Mouse (Mus musculus) stomach, embryonic 16.5 days (tissue): ENCODE data around the gene Nadk2. TPM values are rescaled to one million over a fixed set of nuclear protein-coding genes. Genes with fewer than 3 reads are reported as not detected.

ENCODE experiments used
- ATAC-seq: fragments of 200-750 bp; cut with Nextera tagmentation; 2 replicates; pipeline ENCODE4 v1.8.0; 2017; ENCODE audit warnings: moderate number of reproducible peaks, moderate TSS enrichment; ENCODE audit not compliant: insufficient read depth, low FRiP score
- H3K27ac ChIP-seq: fragments of 300-500 bp; sonication (generic); 2 replicates; pipeline ENCODE4 v1.5.1; 2014; ENCODE audit warnings: low read length
- H3K27me3 ChIP-seq: fragments of 300-500 bp; sonication (generic); 2 replicates; pipeline ENCODE4 v1.6.1; 2014; ENCODE audit warnings: low read length, control low read depth, mixed read lengths; ENCODE audit not compliant: control insufficient read depth, insufficient read depth
- H3K36me3 ChIP-seq: fragments of 300-500 bp; sonication (generic); 2 replicates; pipeline ENCODE4 v1.6.1; 2014; ENCODE audit warnings: low read length; ENCODE audit not compliant: control insufficient read depth, insufficient read depth
- H3K4me1 ChIP-seq: fragments of 300-500 bp; sonication (generic); 2 replicates; pipeline ENCODE4 v1.6.1; 2014; ENCODE audit warnings: low read length, control low read depth, mixed read lengths; ENCODE audit not compliant: control insufficient read depth, insufficient read depth
- H3K4me2 ChIP-seq: fragments of 300-500 bp; sonication (generic); 2 replicates; pipeline ENCODE4 v1.6.1; 2014; ENCODE audit warnings: low read depth, low read length, mixed read lengths
- H3K4me3 ChIP-seq: fragments of 300-500 bp; sonication (generic); replicated peaks from 2 replicates; pipeline ENCODE4 v1.5.1; 2014; ENCODE audit warnings: mild to moderate bottlenecking, low read length
- H3K9ac ChIP-seq: fragments of 300-500 bp; sonication (generic); 2 replicates; pipeline ENCODE4 v1.6.1; 2014; ENCODE audit warnings: low read length
- H3K9me3 ChIP-seq: fragments of 300-500 bp; sonication (generic); replicated peaks from 2 replicates; pipeline ENCODE4 v1.6.1; 2016; ENCODE audit warnings: low read length, control low read depth; ENCODE audit not compliant: control insufficient read depth
- WGBS: fragments of 180-500 bp; shearing (Covaris S2); extraction: QIAGEN DNeasy Blood & Tissue Kit; methylation state at CpG from one replicate; pipeline ENCODE4 v1.1.7; 2014; 5-methylcytosine and 5-hydroxymethylcytosine counted together
- polyA plus RNA-seq: library from polyadenylated mRNA; unstranded; fragments of >200 nt; fragmentation: Nextera tagmentation; extraction: Ambion mirVana; gene quantifications from 2 replicates; pipeline ENCODE4 v1.2.1, GENCODE M21; 2015

The Nadk2 gene
- polyA plus RNA-seq, 1 experiment from 2014 or later = 29.7 TPM

DNA sequence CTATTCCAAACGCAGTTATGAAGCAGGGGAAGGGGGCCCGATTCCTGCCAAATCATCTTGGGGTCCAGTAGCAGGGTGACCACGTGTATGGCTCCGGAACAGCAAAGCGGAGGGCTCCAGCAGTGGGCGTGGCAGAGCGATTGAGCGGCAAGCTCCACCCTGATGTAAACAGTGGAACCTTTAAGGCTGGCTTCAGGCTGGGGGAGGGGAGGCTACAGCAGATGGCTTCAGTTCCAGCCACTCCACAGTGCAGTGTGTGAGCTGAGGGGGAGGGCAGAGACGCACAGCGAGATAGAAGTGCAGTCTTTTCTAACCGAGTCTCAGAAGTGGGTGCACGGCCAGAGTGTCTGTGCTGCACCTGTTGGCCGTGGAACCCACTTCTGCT, 23.3 kb downstream of the Nadk2 start:
- H3K9me3 ChIP-seq = no peaks in the 10 kb centered on the region
- H3K4me2 ChIP-seq = peak overlapping the region; percentile 41
- no peak overlapping the region for H3K27ac ChIP-seq
- H3K36me3 ChIP-seq = peaks cover 9% of the 10 kb centered on the region; the same call in 1 of the 2 replicates
- ATAC-seq = peak; percentile 93
- H3K4me1 ChIP-seq = peaks cover 12% of the 10 kb centered on the region
- H3K27me3 ChIP-seq = no peaks in the 10 kb centered on the region
- 9% methylated on average over 13 of the region's 13 CpGs for WGBS
- peak overlapping the region; percentile 10 for H3K4me3 ChIP-seq
- H3K9ac ChIP-seq = no peak overlapping the region

DNA sequence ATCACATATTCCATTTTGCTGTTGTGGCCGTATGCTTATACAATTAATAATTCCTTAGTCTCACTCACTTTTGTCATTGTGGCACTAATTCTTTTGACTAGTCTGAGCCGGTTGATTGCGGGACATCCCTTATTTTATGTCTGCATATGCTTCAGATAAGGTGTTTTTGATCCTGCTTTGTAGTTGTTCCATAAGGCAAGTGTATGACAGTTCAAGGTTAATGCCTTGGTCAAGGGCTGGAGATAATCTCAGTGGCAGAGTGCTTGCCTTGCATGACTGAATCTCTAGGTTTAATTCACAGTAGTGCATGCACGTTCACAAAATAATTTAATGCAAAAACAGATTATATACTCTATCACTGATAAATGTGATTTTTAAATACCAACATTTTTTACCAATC, 25.8 kb downstream of the Nadk2 start:
- H3K9me3 ChIP-seq = no peaks in the 10 kb centered on the region
- 85% methylated on average over 4 of the region's 4 CpGs for WGBS
- no peak overlapping the region for H3K4me3 ChIP-seq
- no peak for ATAC-seq
- H3K36me3 ChIP-seq = peaks cover 16% of the 10 kb centered on the region; the same call in 1 of the 2 replicates
- H3K4me1 ChIP-seq = peaks cover 9% of the 10 kb centered on the region
- no peak overlapping the region for H3K27ac ChIP-seq
- H3K9ac ChIP-seq = no peak overlapping the region
- no peak overlapping the region for H3K4me2 ChIP-seq
- H3K27me3 ChIP-seq = no peaks in the 10 kb centered on the region

DNA sequence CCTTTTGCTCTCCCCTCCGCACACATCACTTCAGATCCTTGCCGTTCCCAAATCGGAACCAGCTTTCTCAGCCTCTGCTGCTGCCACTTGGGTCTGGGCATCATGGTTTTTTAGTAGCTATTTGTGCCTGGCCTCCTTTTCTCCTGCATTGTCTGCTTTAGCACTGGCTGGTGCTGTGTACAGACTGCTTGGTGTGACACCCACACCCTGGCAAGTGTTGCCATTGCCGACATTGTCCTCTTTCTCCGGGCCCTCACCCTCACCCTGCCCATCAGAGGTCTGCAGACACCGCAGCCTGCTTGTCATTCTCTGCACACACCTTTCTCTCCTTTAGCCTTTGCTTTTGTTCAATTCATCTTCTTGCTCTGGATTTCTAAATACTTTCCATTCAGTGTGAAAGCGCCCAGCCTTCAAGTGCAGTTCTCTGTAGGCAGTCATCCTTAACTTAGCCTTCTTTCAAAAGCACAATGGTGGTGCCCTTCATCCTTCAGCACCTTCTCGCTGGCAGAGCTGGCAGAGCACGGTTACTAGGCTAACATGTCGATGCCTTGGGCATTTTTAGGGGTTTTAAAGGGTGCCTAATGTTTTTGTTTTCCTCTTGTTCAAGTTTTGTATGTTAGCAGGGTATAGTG, 29.5 kb downstream of the Nadk2 start:
- H3K27ac ChIP-seq = no peak overlapping the region
- H3K4me1 ChIP-seq = no peaks in the 10 kb centered on the region
- no peak overlapping the region for H3K4me2 ChIP-seq
- no peaks in the 10 kb centered on the region for H3K9me3 ChIP-seq
- ATAC-seq = no peak
- H3K9ac ChIP-seq = no peak overlapping the region
- 94% methylated on average over 10 of the region's 10 CpGs for WGBS
- H3K4me3 ChIP-seq = no peak overlapping the region
- H3K27me3 ChIP-seq = no peaks in the 10 kb centered on the region
- peaks cover 13% of the 10 kb centered on the region for H3K36me3 ChIP-seq

DNA sequence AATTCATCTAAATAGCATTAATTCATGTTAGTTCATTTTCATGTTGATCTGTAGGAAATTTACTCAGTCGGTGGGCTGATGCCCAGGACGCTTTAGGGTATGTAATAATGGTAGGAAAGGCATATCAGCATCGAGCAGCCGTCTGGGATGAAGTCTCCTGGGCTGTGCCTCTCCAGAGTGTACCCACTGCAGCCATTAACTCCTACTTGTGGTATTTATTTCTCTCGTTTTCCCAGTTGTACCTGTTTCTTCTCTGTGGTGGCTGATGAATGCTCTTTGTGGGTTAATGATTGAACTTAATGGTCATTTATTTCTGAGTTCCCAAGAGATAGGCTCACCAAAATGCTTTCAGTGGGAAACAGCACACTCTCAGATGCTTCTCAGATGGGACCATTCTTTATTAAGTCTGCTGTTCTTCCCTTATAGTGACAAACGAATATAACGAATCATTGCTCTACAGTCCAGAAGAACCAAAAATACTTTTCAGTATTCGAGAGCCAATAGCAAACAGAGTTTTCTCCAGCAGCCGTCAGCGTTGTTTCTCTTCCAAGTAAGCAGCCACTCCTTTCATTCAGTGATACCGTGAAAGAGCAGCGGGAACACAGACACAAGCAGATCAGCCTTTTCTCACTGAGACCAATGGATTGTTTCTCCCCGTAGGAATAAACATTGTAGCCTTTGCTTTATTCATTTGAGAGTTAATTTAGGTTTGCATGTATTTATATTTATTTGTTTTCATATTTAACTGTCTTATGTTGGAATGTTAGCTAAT, 35.4 kb downstream of the Nadk2 start:
- no peak overlapping the region for H3K4me2 ChIP-seq
- WGBS = 70% methylated on average over 13 of the region's 13 CpGs
- H3K9ac ChIP-seq = no peak overlapping the region
- H3K4me3 ChIP-seq = no peak overlapping the region
- peaks cover 8% of the 10 kb centered on the region; the same call in 1 of the 2 replicates for H3K36me3 ChIP-seq
- no peak for ATAC-seq
- no peaks in the 10 kb centered on the region for H3K9me3 ChIP-seq
- no peaks in the 10 kb centered on the region for H3K4me1 ChIP-seq
- H3K27me3 ChIP-seq = no peaks in the 10 kb centered on the region
- no peak overlapping the region for H3K27ac ChIP-seq

DNA sequence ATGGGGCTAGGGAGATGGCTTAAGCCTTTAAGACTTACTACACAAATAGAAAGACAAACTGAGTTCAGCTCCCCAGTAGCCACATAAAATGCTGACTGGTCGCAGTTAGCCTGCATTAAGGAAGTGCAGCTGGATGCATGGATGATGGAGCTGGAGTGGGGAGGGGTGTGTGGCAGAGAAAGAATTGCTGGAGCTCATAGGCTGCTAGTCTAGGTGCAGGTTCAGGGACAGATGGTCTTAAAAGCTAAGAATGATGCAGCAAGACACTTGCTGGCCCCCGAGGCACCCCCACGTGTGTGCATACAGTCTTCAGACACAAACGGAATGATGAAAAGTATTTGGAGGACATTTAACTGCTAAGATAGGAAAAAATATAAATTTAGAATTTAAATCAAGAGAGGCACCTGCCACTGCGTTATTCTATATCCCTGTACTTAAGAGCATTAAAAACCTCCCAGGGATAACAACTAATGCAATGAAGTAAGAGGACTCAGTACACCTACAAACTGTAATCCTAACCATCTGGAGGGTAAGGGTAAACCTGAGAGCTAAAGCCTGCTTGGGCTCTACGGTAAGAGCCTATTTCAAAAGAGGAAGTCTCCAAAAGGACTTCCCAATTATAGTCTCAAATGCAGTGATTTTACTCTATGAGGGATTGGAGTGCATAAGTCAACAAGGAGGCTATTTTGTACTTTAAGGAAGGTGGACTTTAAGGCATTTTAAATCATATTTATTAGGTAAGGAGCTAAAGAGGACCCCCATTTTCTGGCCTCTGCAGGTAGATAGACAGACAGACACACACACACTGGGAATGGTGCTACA, 39.7 kb downstream of the Nadk2 start:
- no peaks in the 10 kb centered on the region for H3K4me1 ChIP-seq
- H3K27ac ChIP-seq = no peak overlapping the region
- no peak overlapping the region for H3K4me3 ChIP-seq
- no peaks in the 10 kb centered on the region for H3K9me3 ChIP-seq
- peaks cover under 1% of the 10 kb centered on the region; the same call in 1 of the 2 replicates for H3K36me3 ChIP-seq
- no peak for ATAC-seq
- no peak overlapping the region for H3K9ac ChIP-seq
- no peak overlapping the region for H3K4me2 ChIP-seq
- 82% methylated on average over 6 of the region's 6 CpGs for whole genome bisulfite sequencing
- no peaks in the 10 kb centered on the region for H3K27me3 ChIP-seq

DNA sequence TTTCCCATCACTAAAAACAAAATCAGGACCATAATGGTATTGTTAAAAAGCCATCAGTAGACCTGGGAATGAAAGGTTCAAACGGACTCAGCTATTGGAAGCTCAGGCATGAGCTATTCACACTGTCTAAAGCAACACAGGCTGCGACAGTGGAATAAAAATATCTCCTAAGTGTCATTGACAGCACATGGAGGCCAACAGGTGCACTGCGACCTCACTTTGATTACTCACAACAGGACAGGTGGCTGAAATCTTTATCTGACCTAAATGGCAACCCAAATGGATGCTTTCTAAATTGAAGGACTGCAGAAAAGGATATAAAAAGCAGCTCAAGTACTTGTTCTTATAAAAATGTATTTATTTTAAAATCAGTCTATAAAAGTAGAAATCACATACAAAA, 40.6 kb downstream of the Nadk2 start:
- 73% methylated on average over 3 of the region's 3 CpGs for WGBS
- H3K9me3 ChIP-seq = no peaks in the 10 kb centered on the region
- ATAC-seq = no peak
- H3K36me3 ChIP-seq = peaks cover 3% of the 10 kb centered on the region; the same call in 1 of the 2 replicates
- no peak overlapping the region for H3K4me2 ChIP-seq
- no peak overlapping the region for H3K27ac ChIP-seq
- no peak overlapping the region for H3K4me3 ChIP-seq
- H3K27me3 ChIP-seq = no peaks in the 10 kb centered on the region
- no peaks in the 10 kb centered on the region for H3K4me1 ChIP-seq
- H3K9ac ChIP-seq = no peak overlapping the region

DNA sequence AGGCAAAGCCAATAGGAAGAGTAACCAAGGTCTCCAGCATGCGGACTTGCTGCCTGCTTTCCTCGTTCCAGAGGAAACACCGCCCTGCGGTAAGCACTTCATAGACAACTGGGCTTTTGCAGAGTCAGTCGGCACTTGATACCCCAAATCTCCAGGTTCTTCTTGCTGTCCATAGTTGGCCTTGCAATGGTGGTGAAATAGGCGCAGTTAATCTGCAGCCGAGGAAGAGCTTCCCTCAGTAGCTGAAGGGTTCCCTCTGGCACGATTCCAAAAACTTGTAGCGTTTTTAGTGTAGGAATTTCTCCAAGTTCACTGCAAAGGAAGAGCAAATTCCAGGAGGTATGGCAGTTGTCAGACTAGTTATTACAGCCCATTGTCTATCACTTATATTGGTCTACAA, 42.5 kb downstream of the Nadk2 start:
- Histone ChIP-seq H3K27ac (no peak overlapping the region), H3K9me3 (no peaks in the 10 kb centered on the region), H3K27me3 (no peaks in the 10 kb centered on the region), H3K4me1 (no peaks in the 10 kb centered on the region), H3K4me2 (no peak overlapping the region), H3K4me3 (no peak overlapping the region), H3K36me3 (peaks cover 8% of the 10 kb centered on the region; the same call in 1 of the 2 replicates), H3K9ac (no peak overlapping the region)
- ATAC-seq = no peak
- 67% methylated on average over 9 of the region's 9 CpGs for WGBS

DNA sequence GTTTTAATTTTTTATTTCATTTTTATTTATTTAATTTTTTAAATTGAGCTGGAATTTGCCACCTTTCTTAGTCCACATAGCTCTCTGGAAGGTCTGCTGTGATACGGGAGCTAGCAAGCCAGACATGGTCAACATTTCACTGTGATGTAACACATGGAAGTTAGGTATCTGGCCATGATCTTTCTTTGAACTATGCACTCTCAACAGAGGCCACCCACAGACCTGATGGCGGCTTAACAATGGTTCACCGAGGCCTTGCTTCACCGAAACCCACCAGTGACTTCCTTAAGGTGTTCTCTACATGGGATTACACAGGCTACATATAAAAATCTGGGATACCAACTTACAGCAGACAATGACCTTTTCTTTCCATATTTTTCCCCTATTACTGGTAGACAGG, 43.1 kb downstream of the Nadk2 start:
- Histone ChIP-seq H3K4me3 (no peak overlapping the region), H3K4me1 (no peaks in the 10 kb centered on the region), H3K27ac (no peak overlapping the region), H3K4me2 (no peak overlapping the region), H3K9me3 (no peaks in the 10 kb centered on the region), H3K36me3 (peaks cover 8% of the 10 kb centered on the region), H3K27me3 (no peaks in the 10 kb centered on the region), H3K9ac (no peak overlapping the region)
- 0 out of 2 replicates have a peak, but pooled peaks have one; percentile 21 for ATAC-seq
- WGBS = 60% methylated on average over 4 of the region's 4 CpGs

DNA sequence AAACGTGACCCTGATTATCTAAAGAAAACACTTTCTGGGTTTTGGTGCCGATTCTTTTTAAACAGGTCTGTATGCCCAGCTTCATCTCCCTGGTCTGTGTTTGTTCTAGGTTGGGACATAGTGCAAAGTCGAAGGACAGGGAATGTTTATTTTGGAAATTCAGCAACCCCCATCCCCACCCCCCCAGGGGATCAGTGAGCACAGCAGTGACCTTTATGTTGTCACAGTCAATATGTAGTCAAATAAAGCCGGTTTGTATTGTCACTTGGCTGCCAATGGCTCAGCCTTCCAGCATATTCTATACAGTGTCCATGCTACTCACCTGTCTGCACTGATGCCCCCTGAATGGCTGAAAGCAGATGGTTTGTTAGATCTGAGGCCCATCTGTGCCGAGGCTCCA, 43.5 kb downstream of the Nadk2 start:
- Histone ChIP-seq H3K36me3 (peaks cover 8% of the 10 kb centered on the region), H3K4me2 (no peak overlapping the region), H3K4me1 (no peaks in the 10 kb centered on the region), H3K9ac (no peak overlapping the region), H3K9me3 (no peaks in the 10 kb centered on the region), H3K27me3 (no peaks in the 10 kb centered on the region), H3K27ac (no peak overlapping the region), H3K4me3 (no peak overlapping the region)
- ATAC-seq = no peak; the same call in 1 of the 2 replicates
- WGBS = 34% methylated on average over 5 of the region's 5 CpGs
